Mouse (Mus musculus): Measurements from ENCODE around the gene Cyp26c1. TPM values are rescaled to one million over a fixed set of nuclear protein-coding genes. Genes with fewer than 3 reads are reported as not detected.

The Cyp26c1 gene
- polyA plus RNA-seq, 1 experiment from 2014 or later, result 2.0 TPM

GRCm38 (mm10) chr19:37735426-37735825 lies 50.0 kb downstream of the Cyp26c1 start:
- Histone ChIP-seq H3K9me3 (replicated peaks) (no peaks in the 10 kb centered on the region), H3K9ac (no peak overlapping the region), H3K4me2 (replicated peaks) (no peak overlapping the region), H3K36me3 (no peaks in the 10 kb centered on the region), H3K4me1 (no peaks in the 10 kb centered on the region), H3K4me3 (replicated peaks) (no peak overlapping the region), H3K27me3 (no peaks in the 10 kb centered on the region), H3K27ac (replicated peaks) (no peak overlapping the region)
- no peak for ATAC-seq (ENCODE audit: insufficient number of reproducible peaks, low FRiP score, low TSS enrichment, low read depth)
- 84% methylated on average over 8 of the region's 8 CpGs for WGBS

GRCm38 (mm10) chr19:37738575-37738974 lies 53.2 kb downstream of the Cyp26c1 start:
- Histone ChIP-seq H3K36me3 (no peaks in the 10 kb centered on the region), H3K4me2 (replicated peaks) (no peak overlapping the region), H3K27me3 (no peaks in the 10 kb centered on the region), H3K9ac (no peak overlapping the region), H3K27ac (replicated peaks) (no peak overlapping the region), H3K9me3 (replicated peaks) (no peaks in the 10 kb centered on the region), H3K4me3 (replicated peaks) (no peak overlapping the region), H3K4me1 (no peaks in the 10 kb centered on the region)
- no peak for ATAC-seq (ENCODE audit: insufficient number of reproducible peaks, low FRiP score, low TSS enrichment, low read depth)
- WGBS, result 83% methylated on average over 3 of the region's 3 CpGs

- no peaks in the 10 kb centered on the region for H3K4me1 ChIP-seq
- no peak for ATAC-seq (ENCODE audit: insufficient number of reproducible peaks, low FRiP score, low TSS enrichment, low read depth)
- no peak overlapping the region for H3K27ac ChIP-seq (replicated peaks)
- no peak overlapping the region for H3K4me2 ChIP-seq (replicated peaks)
- no peaks in the 10 kb centered on the region for H3K9me3 ChIP-seq (replicated peaks)
- H3K9ac ChIP-seq, result no peak overlapping the region
- no peaks in the 10 kb centered on the region for H3K27me3 ChIP-seq
- WGBS, result 71% methylated on average over 7 of the region's 7 CpGs
- H3K36me3 ChIP-seq, result no peaks in the 10 kb centered on the region
- H3K4me3 ChIP-seq (replicated peaks), result no peak overlapping the region
These were observed 54.7 kb downstream of the Cyp26c1 start for GRCm38 (mm10) chr19:37740043-37740442.

Other genes with a start within 250 kb of the Cyp26c1 start
- gene Exoc6, start 135.2 kb upstream of the Cyp26c1 start, polyA plus RNA-seq (2015; fragmentation: Nextera tagmentation; extraction: Ambion mirVana), result 6.7 and 7.8 TPM in 2 replicates
- 3.6 and 4.6 TPM in 2 replicates for gene Cyp26a1, start 12.2 kb downstream of the Cyp26c1 start, polyA plus RNA-seq (2015; fragmentation: Nextera tagmentation; extraction: Ambion mirVana)

All from embryonic facial prominence, embryonic 15.5 days (tissue).